Mouse (Mus musculus) naive thymus-derived CD4-positive, alpha-beta T cell, adult 5 months (primary cell): Measurements from ENCODE around the gene Fabp6. TPM values are rescaled to one million over a fixed set of nuclear protein-coding genes. Genes with fewer than 3 reads are reported as not detected.

ENCODE experiments used
- polyA plus RNA-seq: library from polyadenylated mRNA; unstranded; fragments of 100-300 nt; shearing (Covaris generic); gene quantifications from one replicate; pipeline ENCODE4 v1.2.1, GENCODE M21; 2017

Fabp6 gene
- not detected for polyA plus RNA-seq

GRCm38 (mm10) chr11:43601440-43601839 is at the start of gene Fabp6:
Fabp6 (minus strand) TSS chr11:43601540.

GRCm38 (mm10) chr11:43586324-43587090 is 14.8 kb downstream of the Fabp6 start, which contains the start of gene 4933415A04Rik:
4933415A04Rik (plus strand) TSS chr11:43587040.

Other genes with a start within 250 kb of the Fabp6 start
- 146 TPM for gene Pttg1, start 175.3 kb downstream of the Fabp6 start, polyA plus RNA-seq
- 134 TPM for gene Slu7, start 167.8 kb downstream of the Fabp6 start, polyA plus RNA-seq
- gene C1qtnf2, start 127.3 kb downstream of the Fabp6 start, polyA plus RNA-seq: not detected
- gene Ccnjl, start 72.8 kb downstream of the Fabp6 start, polyA plus RNA-seq: 0.26 TPM
- not detected for gene 4933415A04Rik, start 14.5 kb downstream of the Fabp6 start, polyA plus RNA-seq
- 81.1 TPM for gene Pwwp2a, start 80.5 kb upstream of the Fabp6 start, polyA plus RNA-seq
- 74.5 TPM for gene Ttc1, start 146.5 kb upstream of the Fabp6 start, polyA plus RNA-seq